8 mouse cellular contexts compared by ENCODE assay signal in the genomic region with DNA sequence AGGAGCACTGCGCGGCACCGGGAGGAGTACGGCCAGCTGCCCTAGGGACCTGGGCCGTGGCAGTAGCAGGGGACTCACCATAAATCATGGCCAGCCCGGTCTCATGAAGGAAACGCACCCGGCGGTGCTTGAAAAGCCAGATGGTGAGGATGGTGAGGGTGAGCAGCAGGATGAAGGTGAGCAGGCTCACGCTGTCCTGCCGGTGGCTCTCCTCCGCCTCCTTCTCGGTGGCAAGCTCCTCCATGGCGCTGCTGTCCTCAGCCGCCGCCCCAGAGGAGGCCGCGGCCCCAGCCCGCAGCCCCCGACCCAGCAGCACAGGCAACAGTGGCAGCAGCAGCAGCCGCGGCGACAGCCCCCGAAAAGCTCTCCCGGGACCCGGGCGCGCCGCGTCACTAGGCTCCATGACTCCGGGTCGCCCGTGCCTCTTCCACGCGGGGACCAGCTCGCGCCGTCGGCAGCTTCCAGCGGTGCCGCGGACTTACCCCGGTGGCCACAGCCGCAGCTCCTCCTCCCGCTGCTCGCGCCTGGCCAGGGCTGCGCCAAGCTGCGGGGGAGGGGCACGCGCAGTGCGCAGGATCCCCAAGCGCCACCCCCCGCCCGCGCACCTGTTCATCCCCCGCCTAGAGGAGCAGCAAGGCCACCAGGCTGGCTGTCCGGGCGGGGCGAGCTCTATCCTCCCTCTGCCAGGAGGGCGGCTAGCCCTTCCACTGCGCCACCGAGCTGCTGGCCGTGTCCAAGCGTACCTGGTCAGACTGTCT. TPM values are rescaled to one million over a fixed set of nuclear protein-coding genes. Genes with fewer than 3 reads are reported as not detected.
DNase-seq lines count a peak whose midpoint lies in the region; ATAC-seq and TF ChIP-seq lines count a peak whose summit lies in the region.

A gene (minus strand): TSS at position 526 of the 758 bp plus-strand sequence.

- no peaks in the 10 kb centered on the region for H3K9me3 ChIP-seq in intestine, postnatal 0 days (ENCODE audit: control insufficient read depth)
- no peaks in the 10 kb centered on the region for H3K9me3 ChIP-seq in midbrain, embryonic 10.5 days (replicated peaks)

- no peak within 1 kb of the TSS for H3K9ac ChIP-seq in intestine, postnatal 0 days (ENCODE audit: low read depth, low read length)

- no peaks in the 10 kb centered on the region for H3K4me1 ChIP-seq in intestine, postnatal 0 days (replicated peaks; ENCODE audit: control insufficient read depth, insufficient read depth, low read length)
- no peaks in the 10 kb centered on the region for H3K4me1 ChIP-seq in midbrain, embryonic 10.5 days

- H3K27me3 ChIP-seq in intestine, postnatal 0 days (replicated peaks; ENCODE audit: control insufficient read depth, insufficient read depth, low read length) = no peaks in the 10 kb centered on the region
- peaks cover 21% of the 10 kb centered on the region for H3K27me3 ChIP-seq in midbrain, embryonic 10.5 days (ENCODE audit: low read depth, poor library complexity, severe bottlenecking)

- peak within 1 kb of the TSS; percentile 86 for H3K4me2 ChIP-seq in intestine, postnatal 0 days (replicated peaks; ENCODE audit: low read depth)

- H3K27ac ChIP-seq in intestine, postnatal 0 days (ENCODE audit: low read depth, low read length) = no peak within 1 kb of the TSS
- H3K27ac ChIP-seq in midbrain, embryonic 10.5 days (replicated peaks) = peak within 1 kb of the TSS; percentile 72

- H3K4me3 ChIP-seq in intestine, postnatal 0 days (ENCODE audit: low read depth, low read length) = peak within 1 kb of the TSS; percentile 43
- peak within 1 kb of the TSS; percentile 66 for H3K4me3 ChIP-seq in midbrain, embryonic 10.5 days

- 13% methylated on average over 42 of the region's 65 CpGs for WGBS in intestine, postnatal 0 days
- 24% methylated on average over 56 of the region's 65 CpGs for WGBS in midbrain, embryonic 10.5 days

- no peaks in the 10 kb centered on the region for H3K36me3 ChIP-seq in intestine, postnatal 0 days (ENCODE audit: control insufficient read depth, insufficient read depth)
- H3K36me3 ChIP-seq in midbrain, embryonic 10.5 days = no peaks in the 10 kb centered on the region

- peak; percentile 84 for ATAC-seq in granulocyte monocyte progenitor cell, adult 5-6 weeks (replicated peaks; ENCODE audit: poor library complexity, severe bottlenecking)
- ATAC-seq in intestine, postnatal 0 days = peak; percentile 36; the same call in 1 of the 2 replicates

- intact Hi-C loops in left cerebral cortex, postnatal 4 days (cut with DNase I) = no loop called here

- peak; percentile 61 to 66 for DNase-seq in adrenal gland, adult 18-20 months (ENCODE audit: low spot score in 2 of 2)
- DNase-seq in embryo, embryonic 11.5 days (ENCODE audit: low read depth, low spot score) = peak; percentile 17
- DNase-seq in left cerebral cortex, postnatal 4 days = peak; percentile 51
- peak; percentile 51 for DNase-seq in midbrain, embryonic 10.5 days (ENCODE audit: low spot score)
- DNase-seq in right cerebral cortex, postnatal 36 days (ENCODE audit: low spot score in 2 of 2) = peak; percentile 50 to 54
- DNase-seq in urinary bladder, postnatal 4 days (ENCODE audit: low spot score in 2 of 2) = peak; percentile 35 to 60

- no peak for TF ChIP-seq CTCF in intestine, postnatal 0 days (IDR thresholded peaks at IDR 0.05; ENCODE audit: low read depth)

RNA-seq across cellular contexts. Expression of the gene that starts here (rescaled TPM):
- total RNA-seq in adrenal gland, adult 18-20 months (2021) = 10 to 100 TPM; 21.1 to 26.5 TPM
- 8.9 and 15.8 TPM in 2 replicates for total RNA-seq in granulocyte monocyte progenitor cell, adult 5-6 weeks (2014; fragmentation: Nextera tagmentation)
- total RNA-seq in granulocyte monocyte progenitor cell, adult 5-6 weeks (2017) = 4.4 and 8.0 TPM in 2 replicates
- 0.25 and 0.33 TPM in 2 replicates for polyA plus RNA-seq in intestine, postnatal 0 days (2015; fragmentation: Nextera tagmentation; extraction: Ambion mirVana)
- total RNA-seq in left cerebral cortex, postnatal 4 days (2021) = 10 to 100 TPM; 49.1 to 54.5 TPM
- polyA plus RNA-seq in midbrain, embryonic 10.5 days (2016; fragmentation: Nextera tagmentation; extraction: Ambion mirVana) = 0.84 and 1.2 TPM in 2 replicates

Comparison
In these comparisons a context has a peak if more than half of its experiments do, and no peak if none do; other contexts are left out.
1. Peak in ATAC-seq, H3K4me3 ChIP-seq and H3K4me2 ChIP-seq in intestine, postnatal 0 days; RNA of the gene not detected or under 1 TPM.